Mouse (Mus musculus) G1E (cell line): ENCODE data around the gene Lsamp. TPM values are rescaled to one million over a fixed set of nuclear protein-coding genes. Genes with fewer than 3 reads are reported as not detected.

ENCODE experiments used
- ATAC-seq: 2 replicates; pipeline ENCODE4 v1.8.0; 2016; ENCODE audit warnings: mild to moderate bottlenecking; ENCODE audit not compliant: insufficient number of reproducible peaks, poor library complexity, low FRiP score, severe bottlenecking; ENCODE audit errors: extremely low read depth
- DNase-seq: peaks from one replicate; pipeline ENCODE4 v3.0.0; 2012; ENCODE audit warnings: low spot score
- H3K27me3 ChIP-seq: 2 replicates; pipeline ENCODE4 v1.6.1; 2012; ENCODE audit warnings: mild to moderate bottlenecking, low read length, inconsistent platforms; ENCODE audit not compliant: insufficient read depth
- H3K36me3 ChIP-seq: replicated peaks from 2 replicates; pipeline ENCODE3; 2012; ENCODE audit warnings: mild to moderate bottlenecking, inconsistent platforms
- H3K4me1 ChIP-seq: 2 replicates; pipeline ENCODE4 v1.6.1; 2012; ENCODE audit warnings: low read depth, low read length, inconsistent platforms, mixed read lengths; ENCODE audit not compliant: insufficient read depth
- H3K4me3 ChIP-seq: 2 replicates; pipeline ENCODE4 v1.5.1; 2012; ENCODE audit warnings: low read depth, mild to moderate bottlenecking, inconsistent platforms, low read length, moderate library complexity, mixed read lengths
- H3K9me3 ChIP-seq: replicated peaks from 2 replicates; pipeline ENCODE4 v1.6.1; 2012; ENCODE audit warnings: inconsistent platforms
- CTCF ChIP-seq: IDR thresholded peaks from 2 replicates; pipeline ENCODE4 v1.5.1; 2012; ENCODE audit warnings: low read depth, low read length, inconsistent platforms, mixed read lengths
- GATA1 ChIP-seq: IDR thresholded peaks from 2 replicates; pipeline ENCODE4 v1.6.1; 2012; ENCODE audit warnings: borderline replicate concordance, low read length, inconsistent platforms, mixed read lengths
- GATA2 ChIP-seq: IDR thresholded peaks from 2 replicates; pipeline ENCODE4 v1.6.1; 2012; ENCODE audit warnings: low read depth, low read length, inconsistent platforms, borderline replicate concordance
- POLR2AphosphoS5 ChIP-seq: IDR thresholded peaks from 2 replicates; pipeline ENCODE4 v1.6.1; 2012; ENCODE audit warnings: low read depth, low read length, inconsistent platforms; ENCODE audit not compliant: insufficient replicate concordance
- TAL1 ChIP-seq: conservative IDR thresholded peaks from 2 replicates; pipeline ENCODE4 v1.6.1; 2012; ENCODE audit warnings: low read depth, low read length, inconsistent platforms, mixed read lengths
- polyA plus RNA-seq: library from polyadenylated mRNA; stranded (reverse); fragments of >175 nt; gene quantifications from 2 replicates; pipeline ENCODE4 v1.2.3, GENCODE M21; 2012
- total RNA-seq, 2 experiments: library from RNA; stranded (forward) in 1 of 2; stranded (reverse) in 1 of 2; fragments of 200-1000 nt in 1 of 2; fragments of >200 nt in 1 of 2; fragmentation: Nextera tagmentation in 1 of 2; gene quantifications; 2 replicates each; pipeline ENCODE4 v1.2.3; 2014 to 2017

Gene Lsamp
- total and polyA plus RNA-seq, 3 experiments, result 0.49 TPM; not detected in 2

- Histone ChIP-seq H3K9me3 (peaks cover 20% of the 10 kb centered on the region), H3K27me3 (no peaks in the 10 kb centered on the region), H3K36me3 (no peaks in the 10 kb centered on the region), H3K4me3 (no peak overlapping the region), H3K4me1 (no peaks in the 10 kb centered on the region)
- TF ChIP-seq GATA1 (no peak), GATA2 (no peak), TAL1 (no peak), CTCF (no peak), POLR2AphosphoS5 (no peak)
- DNase-seq (no peak), ATAC-seq (no peak)
These were observed 1549.5 kb downstream of the Lsamp start for GRCm38 (mm10) chr16:41533686-41534085.

GRCm38 (mm10) chr16:41535806-41536205 lies 1551.6 kb downstream of the Lsamp start:
- Histone ChIP-seq H3K4me3 (no peak overlapping the region), H3K27me3 (no peaks in the 10 kb centered on the region), H3K9me3 (peaks cover 20% of the 10 kb centered on the region), H3K36me3 (no peaks in the 10 kb centered on the region), H3K4me1 (no peaks in the 10 kb centered on the region)
- no peak for DNase-seq
- no peak for ATAC-seq
- no peak for TF ChIP-seq TAL1
- no peak for TF ChIP-seq CTCF
- TF ChIP-seq POLR2AphosphoS5, result no peak
- no peak for TF ChIP-seq GATA2
- no peak for TF ChIP-seq GATA1

- H3K4me1 ChIP-seq, result no peaks in the 10 kb centered on the region
- TF ChIP-seq POLR2AphosphoS5, result no peak
- TF ChIP-seq GATA2, result no peak
- TF ChIP-seq TAL1, result no peak
- no peak for TF ChIP-seq CTCF
- TF ChIP-seq GATA1, result no peak
- no peak overlapping the region for H3K4me3 ChIP-seq
- H3K36me3 ChIP-seq, result no peaks in the 10 kb centered on the region
- H3K27me3 ChIP-seq, result no peaks in the 10 kb centered on the region
- ATAC-seq, result no peak
- no peaks in the 10 kb centered on the region for H3K9me3 ChIP-seq
- no peak for DNase-seq
These were observed 1558.5 kb downstream of the Lsamp start for GRCm38 (mm10) chr16:41542641-41543040.

- no peak for ATAC-seq
These were observed 1567.0 kb downstream of the Lsamp start for GRCm38 (mm10) chr16:41551164-41551563.

GRCm38 (mm10) chr16:41551851-41552262 lies 1567.7 kb downstream of the Lsamp start:
- Histone ChIP-seq H3K27me3 (no peaks in the 10 kb centered on the region), H3K4me3 (no peak overlapping the region), H3K36me3 (no peaks in the 10 kb centered on the region), H3K4me1 (no peaks in the 10 kb centered on the region), H3K9me3 (peaks cover 8% of the 10 kb centered on the region; the same call in 1 of the 2 replicates)
- TF ChIP-seq GATA2 (no peak), TAL1 (no peak), CTCF (no peak), POLR2AphosphoS5 (no peak), GATA1 (no peak)
- DNase-seq (no peak), ATAC-seq (no peak)

More at GRCm38 (mm10) chr16:41551164-41551563, 1567.0 kb downstream of the Lsamp start:
- Histone ChIP-seq H3K4me1 (no peaks in the 10 kb centered on the region), H3K9me3 (peaks cover 8% of the 10 kb centered on the region; the same call in 1 of the 2 replicates), H3K4me3 (no peak overlapping the region), H3K36me3 (no peaks in the 10 kb centered on the region), H3K27me3 (no peaks in the 10 kb centered on the region)
- TF ChIP-seq POLR2AphosphoS5 (no peak), GATA2 (no peak), GATA1 (no peak), TAL1 (no peak), CTCF (no peak)
- DNase-seq, result no peak

DNA sequence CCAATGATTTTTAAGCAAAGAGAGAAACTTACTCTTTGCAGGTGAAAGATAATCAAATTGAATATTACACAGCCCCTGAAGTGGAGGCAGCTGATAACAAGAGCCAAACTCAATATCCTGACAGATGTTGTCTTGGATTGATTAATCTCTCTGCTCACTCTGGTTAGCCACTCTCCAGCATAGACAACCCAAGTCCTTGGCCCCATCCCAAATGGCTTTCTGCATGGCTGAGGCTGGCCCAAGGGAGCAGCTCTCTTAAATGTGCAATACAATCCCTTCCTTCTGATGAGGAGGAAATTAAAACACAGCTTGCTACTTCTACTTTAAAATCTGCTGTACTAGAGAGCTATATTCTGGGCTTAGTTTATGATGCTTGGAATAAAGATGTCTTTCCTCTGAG lies 1572.9 kb downstream of the Lsamp start:
- Histone ChIP-seq H3K4me3 (no peak overlapping the region), H3K27me3 (no peaks in the 10 kb centered on the region), H3K4me1 (no peaks in the 10 kb centered on the region), H3K9me3 (0 out of 2 replicates have a peak, but pooled peaks cover 2% of the 10 kb centered on the region), H3K36me3 (no peaks in the 10 kb centered on the region)
- no peak for DNase-seq
- TF ChIP-seq CTCF, result no peak
- TF ChIP-seq POLR2AphosphoS5, result no peak
- no peak for ATAC-seq

GRCm38 (mm10) chr16:41565233-41565632 lies 1581.1 kb downstream of the Lsamp start:
- TF ChIP-seq GATA1 (no peak), CTCF (no peak), POLR2AphosphoS5 (no peak), GATA2 (no peak), TAL1 (no peak)
- no peak for DNase-seq

More at GRCm38 (mm10) chr16:41565233-41565632, 1581.1 kb downstream of the Lsamp start:
- Histone ChIP-seq H3K27me3 (no peaks in the 10 kb centered on the region), H3K9me3 (no peaks in the 10 kb centered on the region), H3K4me3 (no peak overlapping the region), H3K36me3 (no peaks in the 10 kb centered on the region), H3K4me1 (no peaks in the 10 kb centered on the region)
- ATAC-seq, result no peak
